Mouse (Mus musculus) hindbrain, postnatal 0 days (tissue): ENCODE measurements around the gene Ear6. TPM values are rescaled to one million over a fixed set of nuclear protein-coding genes. Genes with fewer than 3 reads are reported as not detected.

ENCODE experiments used
- ATAC-seq: fragments of 200-750 bp; cut with Nextera tagmentation; 2 replicates; pipeline ENCODE4 v1.8.0; 2017; ENCODE audit warnings: mild to moderate bottlenecking, moderate TSS enrichment, moderate library complexity
- DNase-seq: peaks from one replicate; pipeline ENCODE4 v3.0.0-alpha.2; 2015; ENCODE audit warnings: low spot score
- H3K27ac ChIP-seq: fragments of 300-500 bp; sonication (generic); 2 replicates; pipeline ENCODE4 v1.5.1; 2014; ENCODE audit warnings: mild to moderate bottlenecking
- H3K27me3 ChIP-seq: fragments of 300-500 bp; sonication (generic); 2 replicates; pipeline ENCODE4 v1.6.1; 2014; ENCODE audit warnings: low read length, mixed read lengths; ENCODE audit not compliant: insufficient read depth
- H3K36me3 ChIP-seq: fragments of 300-500 bp; sonication (generic); 2 replicates; pipeline ENCODE4 v1.6.1; 2014; ENCODE audit warnings: low read length, mixed read lengths; ENCODE audit not compliant: insufficient read depth
- H3K4me1 ChIP-seq: fragments of 300-500 bp; sonication (generic); 2 replicates; pipeline ENCODE4 v1.6.1; 2014; ENCODE audit warnings: antibody characterized with exemption, low read length, mixed read lengths; ENCODE audit not compliant: insufficient read depth
- H3K4me2 ChIP-seq: fragments of 300-500 bp; sonication (generic); 2 replicates; pipeline ENCODE4 v1.6.1; 2014; ENCODE audit warnings: low read depth, mild to moderate bottlenecking, low read length, moderate library complexity, mixed read lengths
- H3K4me3 ChIP-seq: fragments of 300-500 bp; sonication (generic); 2 replicates; pipeline ENCODE4 v1.5.1; 2014; ENCODE audit warnings: low read length
- H3K9ac ChIP-seq: fragments of 300-500 bp; sonication (generic); replicated peaks from 2 replicates; pipeline ENCODE4 v1.6.1; 2014; ENCODE audit warnings: mild to moderate bottlenecking, low read length, moderate library complexity, mixed read lengths
- H3K9me3 ChIP-seq: fragments of 300-500 bp; sonication (generic); 2 replicates; pipeline ENCODE4 v1.6.1; 2016; ENCODE audit warnings: low read length, mixed read lengths
- CTCF ChIP-seq: IDR thresholded peaks from 2 replicates; pipeline ENCODE4 v1.5.1; 2016; ENCODE audit warnings: antibody characterized with exemption, control low read depth, low read depth
- WGBS: fragments of 180-500 bp; shearing (Covaris S2); extraction: QIAGEN DNeasy Blood & Tissue Kit; methylation state at CpG from one replicate; pipeline ENCODE4 v1.1.7; 2014; 5-methylcytosine and 5-hydroxymethylcytosine counted together
- polyA plus RNA-seq: library from polyadenylated mRNA; unstranded; fragments of >200 nt; fragmentation: Nextera tagmentation; extraction: Ambion mirVana; gene quantifications from 2 replicates; pipeline ENCODE4 v1.2.1, GENCODE M21; 2015
- total RNA-seq: library from RNA; depleted of rRNA; stranded (reverse); fragments of >200 nt; gene quantifications from 2 replicates; pipeline ENCODE4 v1.2.3, GENCODE M21; 2014

The Ear6 gene
- total and polyA plus RNA-seq, 2 experiments from 2014 or later, result not detected

- Histone ChIP-seq H3K9me3 (no peaks in the 10 kb centered on the region), H3K4me3 (no peak within 1 kb of the TSS), H3K27ac (no peak within 1 kb of the TSS), H3K9ac (no peak within 1 kb of the TSS), H3K36me3 (peaks cover 40% of the 10 kb centered on the region), H3K4me2 (no peak within 1 kb of the TSS), H3K27me3 (no peaks in the 10 kb centered on the region), H3K4me1 (no peaks in the 10 kb centered on the region)
- no peak for TF ChIP-seq CTCF
- DNase-seq (no peak), ATAC-seq (no peak)
- 92% methylated on average over 8 of the region's 9 CpGs for WGBS
These were observed 38.9 kb downstream of the Ear6 start, which contains the start of gene Slc39a2 for GRCm38 (mm10) chr14:51892191-51892939. Gene Slc39a2, plus strand, starts transcription at chr14:51892889.

GRCm38 (mm10) chr14:51893094-51893794, 39.7 kb downstream of the Ear6 start:
- Histone ChIP-seq H3K27ac (no peak overlapping the region), H3K9ac (no peak overlapping the region), H3K4me3 (no peak overlapping the region), H3K36me3 (peaks cover 40% of the 10 kb centered on the region), H3K4me2 (no peak overlapping the region), H3K4me1 (no peaks in the 10 kb centered on the region), H3K27me3 (no peaks in the 10 kb centered on the region), H3K9me3 (no peaks in the 10 kb centered on the region)
- WGBS, result 45% methylated on average over 10 of the region's 10 CpGs
- TF ChIP-seq CTCF, result no peak
- no peak for DNase-seq
- ATAC-seq, result peak; percentile 39; the same call in 1 of the 2 replicates

GRCm38 (mm10) chr14:51893809-51894208, 40.3 kb downstream of the Ear6 start:
- 71% methylated on average over 3 of the region's 3 CpGs for WGBS
- H3K4me2 ChIP-seq, result no peak overlapping the region

GRCm38 (mm10) chr14:51895071-51895470, 41.6 kb downstream of the Ear6 start:
- Histone ChIP-seq H3K27ac (no peak overlapping the region), H3K9me3 (no peaks in the 10 kb centered on the region), H3K4me1 (no peaks in the 10 kb centered on the region), H3K4me3 (no peak overlapping the region), H3K36me3 (peaks cover 23% of the 10 kb centered on the region), H3K27me3 (no peaks in the 10 kb centered on the region), H3K9ac (no peak overlapping the region), H3K4me2 (no peak overlapping the region)
- ATAC-seq (no peak), DNase-seq (no peak)
- 79% methylated on average over 14 of the region's 14 CpGs for WGBS
- TF ChIP-seq CTCF, result no peak

More at GRCm38 (mm10) chr14:51893809-51894208, 40.3 kb downstream of the Ear6 start:
- no peak for TF ChIP-seq CTCF
- H3K4me1 ChIP-seq, result no peaks in the 10 kb centered on the region
- peaks cover 35% of the 10 kb centered on the region for H3K36me3 ChIP-seq
- ATAC-seq (peak; percentile 20; the same call in 1 of the 2 replicates), DNase-seq (no peak)
- no peak overlapping the region for H3K4me3 ChIP-seq
- no peaks in the 10 kb centered on the region for H3K9me3 ChIP-seq
- H3K27me3 ChIP-seq, result no peaks in the 10 kb centered on the region
- no peak overlapping the region for H3K27ac ChIP-seq
- no peak overlapping the region for H3K9ac ChIP-seq

GRCm38 (mm10) chr14:51896019-51896418, 42.5 kb downstream of the Ear6 start:
- Histone ChIP-seq H3K9ac (no peak overlapping the region), H3K27ac (no peak overlapping the region), H3K36me3 (peaks cover 16% of the 10 kb centered on the region), H3K4me3 (no peak overlapping the region), H3K4me1 (no peaks in the 10 kb centered on the region), H3K4me2 (no peak overlapping the region), H3K9me3 (no peaks in the 10 kb centered on the region), H3K27me3 (no peaks in the 10 kb centered on the region)
- ATAC-seq, result no peak
- no peak for TF ChIP-seq CTCF
- DNase-seq, result no peak
- 83% methylated on average over 6 of the region's 6 CpGs for WGBS

- no peak overlapping the region for H3K4me3 ChIP-seq
- no peaks in the 10 kb centered on the region for H3K4me1 ChIP-seq
- no peak for ATAC-seq
- H3K36me3 ChIP-seq, result peaks cover 9% of the 10 kb centered on the region
- no peak overlapping the region for H3K27ac ChIP-seq
- no peak overlapping the region for H3K9ac ChIP-seq
- H3K4me2 ChIP-seq, result no peak overlapping the region
- no peak for TF ChIP-seq CTCF
- DNase-seq, result no peak
- no peaks in the 10 kb centered on the region for H3K27me3 ChIP-seq
- 73% methylated on average over 8 of the region's 8 CpGs for WGBS
- no peaks in the 10 kb centered on the region for H3K9me3 ChIP-seq
These were observed 43.2 kb downstream of the Ear6 start for GRCm38 (mm10) chr14:51896539-51897170.
